Mouse (Mus musculus) stomach, embryonic 14.5 days (tissue): ENCODE results near the gene Med13. TPM values are rescaled to one million over a fixed set of nuclear protein-coding genes. Genes with fewer than 3 reads are reported as not detected.

Experiments
- ATAC-seq: fragments of 200-750 bp; cut with Nextera tagmentation; 2 replicates; pipeline ENCODE4 v1.8.0; 2017; ENCODE audit warnings: low read depth, moderate TSS enrichment; ENCODE audit not compliant: insufficient number of reproducible peaks, insufficient read depth, low FRiP score
- H3K27ac ChIP-seq: fragments of 300-500 bp; sonication (generic); 2 replicates; pipeline ENCODE4 v1.5.1; 2014; ENCODE audit warnings: mild to moderate bottlenecking, low read length, moderate library complexity, mixed read lengths
- H3K27me3 ChIP-seq: fragments of 300-500 bp; sonication (generic); 2 replicates; pipeline ENCODE4 v1.6.1; 2014; ENCODE audit warnings: low read length, control low read depth, mixed read lengths; ENCODE audit not compliant: control insufficient read depth, insufficient read depth
- H3K36me3 ChIP-seq: fragments of 300-500 bp; sonication (generic); 2 replicates; pipeline ENCODE4 v1.6.1; 2014; ENCODE audit warnings: mild to moderate bottlenecking, control low read depth, low read length, moderate library complexity, mixed read lengths; ENCODE audit not compliant: control insufficient read depth, insufficient read depth
- H3K4me1 ChIP-seq: fragments of 300-500 bp; sonication (generic); 2 replicates; pipeline ENCODE4 v1.6.1; 2014; ENCODE audit warnings: low read length, control low read depth, mixed read lengths; ENCODE audit not compliant: control insufficient read depth, insufficient read depth
- H3K4me2 ChIP-seq: fragments of 300-500 bp; sonication (generic); replicated peaks from 2 replicates; pipeline ENCODE4 v1.6.1; 2014; ENCODE audit warnings: low read depth, low read length, control low read depth
- H3K4me3 ChIP-seq: fragments of 300-500 bp; sonication (generic); 2 replicates; pipeline ENCODE4 v1.5.1; 2014; ENCODE audit warnings: low read depth, low read length, control low read depth
- H3K9ac ChIP-seq: fragments of 300-500 bp; sonication (generic); replicated peaks from 2 replicates; pipeline ENCODE4 v1.6.1; 2014; ENCODE audit warnings: low read depth, mild to moderate bottlenecking, control low read depth, low read length, moderate library complexity, mixed read lengths
- H3K9me3 ChIP-seq: fragments of 300-500 bp; sonication (generic); 2 replicates; pipeline ENCODE4 v1.6.1; 2016; ENCODE audit warnings: low read depth, low read length, control low read depth; ENCODE audit not compliant: control insufficient read depth
- WGBS: fragments of 180-500 bp; shearing (Covaris S2); extraction: QIAGEN DNeasy Blood & Tissue Kit; methylation state at CpG from one replicate; pipeline ENCODE4 v1.1.7; 2014; 5-methylcytosine and 5-hydroxymethylcytosine counted together
- polyA plus RNA-seq: library from polyadenylated mRNA; unstranded; fragments of >200 nt; fragmentation: Nextera tagmentation; extraction: Ambion mirVana; gene quantifications from 2 replicates; pipeline ENCODE4 v1.2.1, GENCODE M21; 2014

The Med13 gene
- polyA plus RNA-seq, 1 experiment from 2014 or later: 16.6 TPM

GRCm38 (mm10) chr11:86232446-86232845, 125.0 kb downstream of the Med13 start:
- no peaks in the 10 kb centered on the region for H3K9me3 ChIP-seq
- H3K36me3 ChIP-seq: peaks cover 39% of the 10 kb centered on the region
- no peaks in the 10 kb centered on the region for H3K4me1 ChIP-seq
- H3K9ac ChIP-seq: no peak overlapping the region
- no peak overlapping the region for H3K4me2 ChIP-seq
- H3K27ac ChIP-seq: no peak overlapping the region
- no peak for ATAC-seq
- WGBS: 71% methylated on average over 4 of the region's 4 CpGs
- no peak overlapping the region for H3K4me3 ChIP-seq
- H3K27me3 ChIP-seq: no peaks in the 10 kb centered on the region

- peaks cover 40% of the 10 kb centered on the region for H3K36me3 ChIP-seq
- no peak overlapping the region for H3K27ac ChIP-seq
- WGBS: 97% methylated on average over 13 of the region's 13 CpGs
Measured at GRCm38 (mm10) chr11:86231781-86232350, 125.5 kb downstream of the Med13 start.

GRCm38 (mm10) chr11:86226646-86227180, 130.7 kb downstream of the Med13 start:
- no peak for ATAC-seq
- H3K27ac ChIP-seq: no peak overlapping the region
- peaks cover 51% of the 10 kb centered on the region for H3K36me3 ChIP-seq
- H3K4me2 ChIP-seq: no peak overlapping the region
- H3K9me3 ChIP-seq: no peaks in the 10 kb centered on the region
- no peak overlapping the region for H3K4me3 ChIP-seq
- H3K27me3 ChIP-seq: no peaks in the 10 kb centered on the region
- no peak overlapping the region for H3K9ac ChIP-seq
- WGBS: 90% methylated on average over 8 of the region's 8 CpGs
- no peaks in the 10 kb centered on the region for H3K4me1 ChIP-seq

More at GRCm38 (mm10) chr11:86231781-86232350, 125.5 kb downstream of the Med13 start:
- H3K4me3 ChIP-seq: no peak overlapping the region
- H3K4me1 ChIP-seq: no peaks in the 10 kb centered on the region
- no peak overlapping the region for H3K9ac ChIP-seq
- H3K27me3 ChIP-seq: no peaks in the 10 kb centered on the region
- ATAC-seq: no peak
- H3K4me2 ChIP-seq: no peak overlapping the region
- H3K9me3 ChIP-seq: no peaks in the 10 kb centered on the region

- Histone ChIP-seq H3K27me3 (no peaks in the 10 kb centered on the region), H3K4me1 (no peaks in the 10 kb centered on the region), H3K27ac (no peak overlapping the region), H3K4me2 (no peak overlapping the region), H3K4me3 (no peak overlapping the region), H3K9ac (no peak overlapping the region), H3K36me3 (peaks cover 47% of the 10 kb centered on the region), H3K9me3 (no peaks in the 10 kb centered on the region)
- 87% methylated on average over 4 of the region's 4 CpGs for WGBS
- no peak for ATAC-seq
Measured at GRCm38 (mm10) chr11:86225761-86226160, 131.6 kb downstream of the Med13 start.

Other genes with a start within 250 kb of the Med13 start
- gene Brip1, start 156.4 kb downstream of the Med13 start, polyA plus RNA-seq: 12.8 and 13.7 TPM in 2 replicates
- gene Ints2, start 100.0 kb downstream of the Med13 start, polyA plus RNA-seq: 26.3 and 31.0 TPM in 2 replicates
- 52.4 and 54.2 TPM in 2 replicates for gene Rnft1, start 127.1 kb upstream of the Med13 start, polyA plus RNA-seq
- 60.3 and 60.8 TPM in 2 replicates for gene Rps6kb1, start 187.2 kb upstream of the Med13 start, polyA plus RNA-seq
- gene Tubd1, start 187.4 kb upstream of the Med13 start, polyA plus RNA-seq: 9.9 and 10.0 TPM in 2 replicates